Mouse (Mus musculus) megakaryocyte, embryonic 14.5 days (primary cell): ENCODE measurements around the gene Adat3.

Source experiments
- FLI1 ChIP-seq: IDR thresholded peaks from 2 replicates; pipeline ENCODE4 v1.6.1; 2012; ENCODE audit warnings: low read length, inconsistent platforms, mixed read lengths
- GATA1 ChIP-seq: IDR thresholded peaks from 3 replicates; pipeline ENCODE4 v1.6.1; 2012; ENCODE audit warnings: mixed read lengths, low read length, inconsistent platforms, borderline replicate concordance

GRCm38 (mm10) chr10:80604001-80604509, 1.4 kb downstream of the Adat3 start:
- TF ChIP-seq GATA1 = no peak
- TF ChIP-seq FLI1 = no peak
